Mouse (Mus musculus) heart, postnatal 10 days (tissue): Measurements from ENCODE around the gene Tril. TPM values are rescaled to one million over a fixed set of nuclear protein-coding genes. Genes with fewer than 3 reads are reported as not detected.

Experiments used
- DNase-seq, 2 experiments: peaks; one replicate each; pipeline ENCODE4 v3.0.0; 2021
- intact Hi-C: fragments of 180-260 bp; cut with DNase I; formaldehyde crosslinking; loops from one replicate; pipeline ENCODE4 v1.15.1; 2025
- total RNA-seq, 2 experiments: library from RNA; stranded (reverse); gene quantifications; 2 replicates each; pipeline ENCODE4 v1.2.3; 2021

The Tril gene
- total RNA-seq, 2 experiments from 2014 or later = 14.0 to 14.8 TPM

DNA sequence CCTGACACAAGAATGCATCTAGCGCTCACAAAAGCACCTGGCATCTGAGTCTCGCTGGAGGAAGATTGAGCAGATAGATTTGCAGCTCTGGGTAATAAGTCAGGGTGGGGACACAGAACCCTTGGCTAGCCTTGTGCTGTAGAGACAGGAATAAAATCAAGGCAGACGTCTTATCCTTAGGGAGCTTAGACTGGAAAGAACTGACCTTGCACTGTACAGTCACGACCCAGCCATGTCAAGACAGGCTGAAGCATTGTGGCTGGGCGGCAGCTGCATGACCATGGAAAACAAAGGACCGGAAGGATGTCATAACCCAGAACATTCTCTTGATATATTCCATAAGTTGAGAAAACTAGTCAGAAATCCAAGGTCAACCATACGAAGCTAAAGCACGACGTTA, 11.8 kb downstream of the Tril start:
- intact Hi-C loops = no loop called here
- DNase-seq = no peak

DNA sequence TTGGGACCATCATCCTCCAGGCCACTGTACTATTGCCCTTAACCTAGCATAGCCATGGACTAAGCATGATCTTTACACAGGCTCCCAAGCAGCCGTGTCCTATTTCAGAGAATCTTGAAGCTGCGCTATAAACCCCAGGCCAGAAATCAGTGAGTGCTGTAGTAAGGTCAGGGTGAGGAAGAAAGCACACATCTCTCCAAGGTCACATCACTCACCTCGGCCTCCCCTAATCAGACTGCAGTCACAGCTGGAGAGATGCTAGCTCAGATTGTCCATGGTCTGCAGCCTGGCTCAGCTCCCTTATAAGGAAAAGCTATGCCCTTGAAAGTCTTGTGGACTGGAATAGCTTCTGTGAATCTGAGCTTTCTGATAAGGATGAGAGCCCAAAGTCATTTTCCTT, 13.4 kb downstream of the Tril start:
- intact Hi-C loops = no loop called here
- DNase-seq = no peak

DNA sequence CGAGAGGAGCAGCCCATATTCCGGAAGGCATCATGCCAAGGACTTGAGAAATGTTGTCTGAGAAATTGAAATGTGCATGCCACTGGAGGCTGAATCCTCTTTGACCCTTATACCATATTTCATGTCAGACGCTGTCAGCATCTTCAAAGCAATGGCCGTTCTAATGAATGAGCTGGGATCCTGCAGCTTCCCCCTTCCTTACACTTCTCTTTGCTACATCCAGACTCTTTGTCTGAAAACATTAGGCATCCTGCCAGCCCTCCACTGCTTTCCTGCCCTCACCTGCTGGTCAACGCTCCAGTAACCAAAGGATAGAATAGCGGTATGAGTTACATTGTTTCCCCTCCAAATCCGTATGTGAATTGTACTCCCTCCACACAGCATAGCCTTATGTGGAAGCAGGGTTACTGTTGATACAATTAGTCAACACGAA, 14.0 kb downstream of the Tril start:
- intact Hi-C loops = no loop called here
- no peak for DNase-seq

DNA sequence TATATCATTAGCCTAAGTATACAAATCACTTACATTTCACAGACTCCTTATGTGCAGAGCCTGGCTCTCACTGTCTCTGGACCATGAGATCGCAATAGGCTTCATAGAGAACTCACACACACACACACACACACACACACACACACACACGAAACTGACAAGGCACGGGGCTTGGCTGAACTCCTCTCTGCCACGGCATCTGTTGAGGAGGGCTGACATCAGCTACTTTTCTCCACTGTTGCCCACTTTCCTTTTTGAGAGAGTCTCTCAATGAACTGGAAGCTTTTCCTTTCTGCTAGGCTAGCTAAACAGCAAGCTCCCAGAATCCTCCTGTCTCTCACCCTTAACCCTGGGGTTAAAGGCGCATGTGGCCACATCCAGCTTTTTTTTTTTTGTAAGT, 14.6 kb downstream of the Tril start:
- intact Hi-C loops = no loop called here
- no peak for DNase-seq

DNA sequence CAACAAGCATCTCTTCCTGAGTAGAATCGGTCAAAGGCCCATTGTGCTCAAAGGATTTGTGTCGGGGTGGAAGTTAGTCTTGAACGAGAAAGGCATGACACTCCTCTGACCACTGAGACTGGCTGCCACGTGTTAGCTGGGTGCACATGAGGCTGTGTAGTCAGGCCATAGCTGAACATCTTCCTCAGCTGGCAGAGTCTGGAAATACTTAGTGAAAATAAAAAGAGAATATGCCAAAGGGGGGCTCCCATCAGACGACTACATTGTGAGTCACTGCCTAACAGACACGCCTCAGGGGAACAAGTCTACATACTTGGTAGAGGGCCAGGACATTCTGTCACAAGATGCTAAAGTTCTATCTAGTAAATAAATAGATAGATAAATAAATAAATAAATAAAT, 16.5 kb downstream of the Tril start:
- DNase-seq = no peak
- intact Hi-C loops = no loop called here

DNA sequence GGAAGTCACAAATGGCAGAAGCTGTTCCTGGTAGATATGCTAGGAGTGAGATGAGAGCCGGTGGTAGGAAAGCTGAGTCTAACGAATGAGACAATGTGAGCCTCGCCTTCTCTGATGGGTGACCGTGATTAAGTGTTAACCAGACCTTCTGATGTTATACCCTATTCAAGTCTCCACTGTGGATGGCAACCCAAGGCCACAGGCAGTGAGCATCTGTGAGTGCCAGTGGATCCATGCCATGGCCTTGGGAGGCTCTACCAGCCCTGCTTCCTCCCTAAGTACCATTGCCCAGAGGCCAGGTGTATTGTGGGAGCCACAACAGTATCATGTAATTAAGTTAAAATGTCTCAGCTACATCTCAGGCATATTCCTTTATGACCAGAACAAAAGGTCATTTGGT, 17.1 kb downstream of the Tril start:
- no peak for DNase-seq
- intact Hi-C loops = loop anchor here (2.0 kb wide), 1 partner anchor 15 kb away; no protein-coding TSS in a partner anchor

DNA sequence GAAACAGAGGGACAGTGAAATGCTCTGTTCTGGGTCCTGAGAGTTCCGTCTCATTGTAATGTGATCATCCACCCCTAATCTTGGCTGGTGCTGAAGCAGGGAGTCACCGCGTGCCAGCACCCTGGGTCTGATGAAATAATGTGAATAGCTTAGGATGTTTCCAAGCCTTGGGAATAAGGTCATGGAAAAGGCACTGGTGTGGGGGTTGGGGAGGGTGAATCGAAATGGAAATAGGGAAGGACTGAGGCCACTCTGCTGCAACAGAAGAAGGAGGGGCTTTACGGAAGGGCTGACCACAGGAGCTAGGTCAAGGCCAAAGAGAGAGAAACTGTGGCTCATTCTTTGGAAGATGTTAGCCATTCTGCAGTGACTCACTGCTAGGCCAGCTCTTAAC, 18.7 kb downstream of the Tril start:
- DNase-seq = peak; percentile 61 to 66
- intact Hi-C loops = loop anchor here (2.0 kb wide), 1 partner anchor 17 kb away; no protein-coding TSS in a partner anchor

DNA sequence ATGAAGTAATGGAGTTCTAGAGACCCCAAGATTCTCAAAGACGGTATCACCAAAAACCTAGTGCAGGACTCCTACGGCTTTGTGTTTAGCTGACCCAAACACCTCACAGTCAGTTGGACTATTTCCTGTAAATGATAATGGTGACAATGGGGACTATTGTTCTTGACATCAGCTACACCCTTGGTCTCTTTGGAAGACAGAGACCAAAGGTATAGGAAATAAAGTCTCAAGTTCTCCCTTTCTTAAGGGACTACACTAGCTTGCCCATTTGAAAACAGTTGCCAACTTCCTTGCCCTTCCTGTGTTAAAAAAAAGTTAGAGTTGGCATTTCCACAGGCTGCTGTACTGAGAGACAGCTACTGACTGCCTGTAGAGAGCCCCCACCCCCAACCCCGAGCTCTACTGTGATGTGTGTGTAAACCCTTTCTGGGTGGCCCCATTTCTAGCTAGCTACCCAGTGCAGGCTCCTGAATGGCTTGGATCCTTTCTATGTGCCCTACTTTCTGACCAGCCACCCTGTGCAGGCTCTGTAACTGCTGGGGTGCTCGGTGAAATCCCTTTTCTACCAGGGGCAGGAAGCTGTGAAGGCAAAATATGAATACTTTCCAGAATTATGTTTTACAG, 19.2 kb downstream of the Tril start:
- intact Hi-C loops = no loop called here
- DNase-seq = no peak

DNA sequence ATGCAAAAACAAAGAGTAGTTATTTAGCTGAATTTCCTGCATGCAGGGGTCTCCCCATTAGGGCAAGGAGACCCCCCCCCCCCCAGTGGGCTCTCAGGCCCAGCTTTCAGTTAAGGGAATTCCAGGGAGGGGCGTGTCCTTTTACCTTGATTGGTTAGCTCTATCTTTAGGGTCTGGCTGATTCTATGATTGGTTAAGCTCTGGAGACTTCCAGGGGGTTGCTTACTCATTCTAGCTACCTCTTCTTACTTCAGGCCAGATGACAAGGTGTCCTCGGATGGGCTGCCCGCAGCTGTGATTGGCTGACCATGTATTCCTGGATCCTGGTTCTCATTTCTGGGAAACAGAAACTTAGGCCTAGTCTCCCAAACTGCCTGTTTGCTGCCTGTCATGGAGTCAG, 21.8 kb downstream of the Tril start:
- intact Hi-C loops = loop anchor here (5.0 kb wide), 3 partner anchors 73 to 428 kb away; no protein-coding TSS in a partner anchor
- no peak for DNase-seq

DNA sequence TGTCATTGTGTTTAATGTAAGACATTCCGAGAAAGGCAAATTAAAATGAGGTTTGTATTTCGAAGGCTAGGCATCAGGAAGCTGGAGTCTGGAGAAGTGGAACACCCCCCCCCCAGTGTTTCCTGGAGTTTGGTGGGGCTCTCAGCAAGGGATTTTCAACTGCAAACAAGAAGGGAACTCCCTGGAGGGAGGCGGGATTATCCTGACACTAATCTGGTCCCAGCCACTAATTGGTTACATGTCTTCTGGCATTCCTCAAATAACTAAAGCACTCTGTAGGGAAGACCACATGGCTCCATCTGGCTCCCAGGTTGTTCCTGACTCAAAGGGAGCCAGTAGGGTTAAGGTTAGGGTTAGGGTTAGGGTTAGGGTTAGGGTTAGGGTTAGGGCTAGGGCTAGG, 23.8 kb downstream of the Tril start:
- intact Hi-C loops = loop anchor here (5.0 kb wide), 3 partner anchors 75 to 430 kb away; no protein-coding TSS in a partner anchor
- no peak for DNase-seq

DNA sequence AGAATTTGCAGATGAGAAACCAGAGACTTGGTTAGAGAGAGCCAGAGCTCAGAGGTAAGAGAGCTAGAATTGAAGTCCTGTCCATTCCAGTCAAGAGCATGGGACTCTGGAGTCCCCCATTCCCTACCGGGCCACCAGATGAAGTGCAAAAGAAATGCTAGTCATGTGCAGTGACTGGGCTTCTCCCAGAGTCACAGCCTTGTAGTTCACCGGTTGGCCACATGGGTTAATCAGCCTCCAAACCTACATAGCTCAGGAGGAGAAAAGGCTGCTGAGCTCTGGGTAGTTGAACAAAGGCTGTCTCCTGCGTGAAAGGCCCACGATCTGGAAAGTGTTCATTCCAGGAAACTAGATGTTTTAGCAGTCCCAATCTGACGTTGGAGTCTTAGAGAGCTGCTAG, 24.8 kb downstream of the Tril start:
- intact Hi-C loops = loop anchor here (5.0 kb wide), 3 partner anchors 77 to 432 kb away; no protein-coding TSS in a partner anchor
- peak; percentile 54 to 70 for DNase-seq

DNA sequence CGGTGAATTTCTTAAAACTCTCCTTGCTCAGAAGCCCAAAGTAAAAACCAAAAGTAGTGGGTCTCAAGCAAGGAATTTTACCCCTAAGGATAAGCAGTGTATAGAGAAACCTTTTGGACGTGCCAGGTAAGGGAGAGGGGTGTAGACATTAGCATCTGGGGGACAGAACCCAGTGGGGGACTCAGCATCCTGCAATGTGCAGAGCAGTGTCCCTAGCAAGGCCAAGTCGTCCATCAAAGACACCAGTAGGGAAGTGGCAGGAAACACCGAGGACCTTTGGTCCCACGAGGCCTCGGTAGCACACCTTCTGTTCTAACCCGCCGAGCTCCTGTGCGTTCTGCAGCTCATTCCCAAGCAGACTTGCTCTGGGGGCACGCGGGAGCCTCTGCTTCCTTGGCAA, 25.6 kb downstream of the Tril start:
- intact Hi-C loops = loop anchor here (5.0 kb wide), 3 partner anchors 77 to 432 kb away; no protein-coding TSS in a partner anchor
- DNase-seq = no peak

DNA sequence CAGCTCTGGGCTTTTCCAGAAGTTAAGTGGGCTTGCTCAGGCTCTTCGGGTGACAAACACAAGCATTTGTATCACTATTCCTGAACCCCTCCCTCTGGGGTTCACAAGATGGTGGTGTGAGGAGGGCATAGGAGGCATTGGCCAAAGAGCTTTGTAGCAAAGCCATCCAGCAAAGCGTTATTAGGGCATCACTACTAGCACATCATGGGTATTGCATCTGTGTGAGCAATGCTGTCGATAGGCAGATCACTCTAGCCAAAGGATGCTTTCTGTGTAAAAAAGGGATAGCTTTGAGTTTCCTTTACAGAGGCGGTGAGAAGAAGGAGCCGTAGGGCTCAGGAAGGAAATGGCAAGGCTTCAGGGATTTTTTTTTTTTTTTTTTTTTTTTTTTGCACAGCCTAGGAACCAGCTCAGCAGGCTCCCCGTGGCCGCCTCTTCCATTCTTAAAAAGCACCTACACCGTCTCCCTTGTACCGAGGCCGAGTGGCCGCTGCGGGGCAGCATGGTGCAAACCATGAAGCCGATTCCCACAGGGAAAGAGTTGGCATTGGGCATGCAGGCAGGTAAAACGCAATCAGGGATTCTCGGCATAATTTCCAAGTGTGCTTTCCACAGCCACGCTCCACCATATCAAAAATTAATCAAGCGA, 26.2 kb downstream of the Tril start:
- intact Hi-C loops = no loop called here

DNA sequence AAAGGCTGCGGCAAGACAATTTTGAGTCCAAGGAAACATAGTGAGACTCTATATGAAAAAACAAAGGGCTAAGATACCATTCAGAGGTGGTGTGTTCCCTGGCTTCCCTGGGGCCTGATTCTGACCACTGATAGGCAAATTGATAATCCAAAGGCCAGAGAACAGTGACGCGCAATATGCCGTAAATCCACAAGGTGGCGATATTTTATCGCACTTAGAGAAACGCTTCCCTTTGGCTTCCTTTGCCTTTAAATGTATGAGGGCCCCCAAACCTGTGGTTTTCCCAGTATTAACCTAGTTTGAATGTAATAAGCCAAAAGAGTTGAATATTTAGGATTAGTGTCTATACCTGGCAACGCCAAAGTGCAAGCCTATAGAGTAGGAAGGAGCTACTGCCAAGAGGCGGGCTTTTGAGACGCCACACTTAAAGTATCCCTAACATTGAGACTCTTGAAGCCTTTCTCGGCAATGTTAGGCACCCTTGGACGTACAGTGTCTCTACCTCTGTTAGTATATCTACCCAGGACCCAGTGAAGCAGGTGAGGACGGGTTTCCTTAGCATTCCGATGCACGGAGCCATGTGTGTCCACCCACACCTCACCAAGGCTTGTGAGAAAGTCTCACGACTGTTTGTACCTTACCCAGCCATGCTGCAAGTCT, 37.6 kb downstream of the Tril start:
- intact Hi-C loops = loop anchor here (5.0 kb wide), 6 partner anchors 89 to 724 kb away; partner anchors contain the start of gene Chn2
- DNase-seq = peak; percentile 57 to 76

More for the DNA sequence above, 26.2 kb downstream of the Tril start:
- peak; percentile 80 to 87 for DNase-seq

DNA sequence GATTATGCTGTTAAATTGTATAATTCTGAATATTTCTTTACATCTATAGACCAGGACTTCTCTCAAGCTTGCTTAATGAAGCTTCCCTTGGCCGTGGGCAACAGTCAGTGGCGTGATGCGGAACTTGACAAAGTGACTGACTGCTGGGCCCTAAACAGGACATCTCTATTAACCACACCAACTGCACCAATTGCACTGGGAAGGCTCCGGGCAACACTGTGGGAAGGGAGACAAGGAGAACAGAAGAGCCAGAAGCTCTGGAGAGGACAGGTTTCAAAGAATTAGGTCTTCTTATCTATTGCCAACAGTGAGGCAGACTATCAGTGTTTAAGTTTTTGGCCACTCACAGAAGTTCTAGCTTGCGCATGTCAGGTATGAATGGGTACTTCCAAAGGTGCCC, 38.4 kb downstream of the Tril start:
- DNase-seq = no peak
- intact Hi-C loops = loop anchor here (5.0 kb wide), 6 partner anchors 90 to 725 kb away; partner anchors contain the start of gene Chn2

DNA sequence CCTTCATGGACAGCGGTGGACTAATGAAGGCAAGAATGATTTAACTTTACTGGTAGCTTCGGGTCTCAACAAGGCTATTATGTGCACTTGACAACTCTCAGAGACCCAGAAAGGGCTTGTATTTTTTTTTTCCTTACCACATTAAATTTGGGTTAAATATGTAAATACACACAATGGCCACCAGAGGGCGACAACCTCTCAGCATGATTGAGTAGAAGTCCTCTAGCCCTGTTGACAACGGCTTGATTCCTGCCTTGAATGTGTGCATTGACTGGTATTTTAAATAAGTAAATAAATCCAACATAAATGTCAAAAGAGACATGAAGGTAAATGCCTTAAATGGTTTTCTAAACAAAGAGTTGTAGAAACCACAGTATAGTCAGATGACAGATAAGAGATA, 39.5 kb downstream of the Tril start:
- DNase-seq = peak; percentile 40 to 71
- intact Hi-C loops = loop anchor here (1.0 to 5.0 kb wide), 8 partner anchors 91 to 726 kb away; partner anchors contain the start of gene Chn2

DNA sequence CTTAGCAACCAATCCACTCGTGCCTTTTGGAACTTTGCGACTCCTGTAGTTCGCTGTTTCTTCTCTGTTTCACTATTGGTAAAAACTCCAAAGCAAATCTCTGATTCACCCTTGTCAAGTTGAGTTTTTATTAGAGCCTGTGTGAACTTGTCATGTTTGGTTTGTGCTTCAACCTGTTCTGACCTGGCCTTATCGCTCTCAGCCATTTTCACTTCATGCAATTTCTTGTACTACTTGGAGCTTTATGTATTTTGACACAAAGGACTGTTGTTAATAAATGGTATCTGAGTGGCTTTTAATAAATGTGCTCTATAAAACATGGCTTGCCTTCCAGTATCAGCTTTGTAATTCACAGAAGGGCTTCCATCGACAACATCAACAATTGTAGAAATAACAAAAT, 40.6 kb downstream of the Tril start:
- intact Hi-C loops = loop anchor here (5.0 kb wide), 6 partner anchors 92 to 727 kb away; partner anchors contain the start of gene Chn2
- DNase-seq = no peak

DNA sequence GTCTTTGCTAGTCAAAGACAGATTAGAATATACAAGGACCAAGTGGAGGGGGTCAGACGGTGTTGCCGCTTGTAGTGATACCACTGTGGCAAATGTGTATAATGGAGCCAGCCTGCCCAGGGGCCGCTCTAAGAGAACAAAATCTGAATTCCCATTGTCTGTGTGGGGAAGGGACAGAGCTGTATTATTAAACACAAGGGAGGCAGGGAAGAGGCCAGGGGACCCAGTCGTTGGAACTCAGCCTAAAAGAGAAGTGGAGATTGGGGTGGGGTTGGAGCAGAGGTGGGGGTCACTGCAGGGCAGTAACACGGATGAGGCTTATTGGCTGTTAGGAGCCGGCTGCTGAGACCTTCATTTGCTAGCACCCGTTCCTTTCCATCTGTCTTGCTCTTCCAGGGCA, 41.1 kb downstream of the Tril start:
- intact Hi-C loops = no loop called here
- no peak for DNase-seq

DNA sequence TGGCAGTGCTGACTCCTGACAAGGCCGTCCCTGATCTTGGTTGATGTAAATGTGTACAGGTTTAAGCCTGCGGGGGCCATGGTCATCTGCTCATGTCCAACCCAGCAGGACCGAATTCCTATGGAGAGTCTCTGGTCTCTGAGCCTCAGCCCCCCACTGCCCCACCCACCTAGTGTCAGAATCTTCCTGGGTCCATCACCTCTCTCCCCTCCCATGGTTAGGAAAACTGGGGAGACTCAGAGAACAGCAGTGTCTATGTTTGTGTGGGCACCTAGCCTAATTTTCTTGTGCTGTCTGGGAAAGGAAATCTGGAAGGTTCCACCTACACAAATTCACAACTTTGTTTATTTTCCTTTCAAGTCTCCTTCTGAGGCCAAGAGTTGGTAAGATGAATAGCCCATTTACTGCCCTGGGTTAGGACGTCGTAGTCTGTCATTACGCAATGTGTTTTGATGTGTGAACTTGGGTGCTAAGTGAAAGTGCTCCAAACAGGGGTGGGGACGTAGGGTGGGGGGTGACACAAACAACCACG, 42.1 kb downstream of the Tril start:
- no peak for DNase-seq

DNA sequence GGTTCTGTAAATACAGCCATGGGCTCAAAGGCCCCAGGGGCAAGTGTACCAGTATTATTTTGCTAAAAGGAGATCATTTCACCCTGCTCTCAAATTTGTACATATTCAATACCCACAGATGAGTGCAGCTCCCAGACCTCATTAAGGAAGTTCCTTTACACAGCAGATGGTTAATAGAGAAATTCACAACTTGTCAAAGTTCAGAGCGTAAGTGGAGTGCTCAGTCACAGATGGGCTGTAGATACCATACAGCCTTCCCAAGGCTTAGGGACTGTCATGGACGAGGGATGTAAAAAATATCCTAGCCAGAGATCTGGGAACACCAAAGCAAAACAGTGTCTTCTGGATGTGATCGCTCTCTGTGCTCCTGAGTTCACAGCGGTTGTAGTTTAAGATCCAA, 52.4 kb downstream of the Tril start:
- no peak for DNase-seq
- intact Hi-C loops = no loop called here

More for the DNA sequence above, 42.1 kb downstream of the Tril start:
- intact Hi-C loops = no loop called here
